Mouse (Mus musculus) stomach, embryonic 15.5 days (tissue): ENCODE measurements around the gene Gm11985. TPM values are rescaled to one million over a fixed set of nuclear protein-coding genes. Genes with fewer than 3 reads are reported as not detected.
A peak's percentile ranks its signal among the peaks of the same experiment; 100 is the strongest.

ENCODE experiments used
- ATAC-seq: fragments of 200-750 bp; cut with Nextera tagmentation; 2 replicates; pipeline ENCODE4 v1.8.0; 2017; ENCODE audit warnings: low read depth, moderate number of reproducible peaks, moderate TSS enrichment; ENCODE audit not compliant: insufficient read depth, low FRiP score
- H3K27ac ChIP-seq: fragments of 300-500 bp; sonication (generic); 2 replicates; pipeline ENCODE4 v1.5.1; 2015; ENCODE audit warnings: mild to moderate bottlenecking, inconsistent platforms
- H3K27me3 ChIP-seq: fragments of 300-500 bp; sonication (generic); replicated peaks from 2 replicates; pipeline ENCODE4 v1.6.1; 2015; ENCODE audit warnings: inconsistent platforms
- H3K36me3 ChIP-seq: fragments of 300-500 bp; sonication (generic); 2 replicates; pipeline ENCODE4 v1.6.1; 2015; ENCODE audit warnings: inconsistent platforms
- H3K4me1 ChIP-seq: fragments of 300-500 bp; sonication (generic); 2 replicates; pipeline ENCODE4 v1.6.1; 2015; ENCODE audit warnings: inconsistent platforms
- H3K4me2 ChIP-seq: fragments of 300-500 bp; sonication (generic); 2 replicates; pipeline ENCODE4 v1.6.1; 2015; ENCODE audit warnings: mild to moderate bottlenecking, inconsistent platforms
- H3K4me3 ChIP-seq: fragments of 300-500 bp; sonication (generic); replicated peaks from 2 replicates; pipeline ENCODE4 v1.5.1; 2015; ENCODE audit warnings: inconsistent platforms
- H3K9ac ChIP-seq: fragments of 300-500 bp; sonication (generic); 2 replicates; pipeline ENCODE4 v1.6.1; 2015; ENCODE audit warnings: inconsistent platforms
- H3K9me3 ChIP-seq: fragments of 300-500 bp; sonication (generic); 2 replicates; pipeline ENCODE4 v1.6.1; 2016; ENCODE audit warnings: inconsistent platforms
- WGBS: fragments of 180-500 bp; shearing (Covaris S2); methylation state at CpG from one replicate; pipeline ENCODE4 v1.1.7; 2015; 5-methylcytosine and 5-hydroxymethylcytosine counted together
- polyA plus RNA-seq: library from polyadenylated mRNA; unstranded; fragments of >200 nt; fragmentation: Nextera tagmentation; extraction: Ambion mirVana; gene quantifications from 2 replicates; pipeline ENCODE4 v1.2.1, GENCODE M21; 2015

Gm11985 gene
- polyA plus RNA-seq, 1 experiment from 2014 or later, result not detected

DNA sequence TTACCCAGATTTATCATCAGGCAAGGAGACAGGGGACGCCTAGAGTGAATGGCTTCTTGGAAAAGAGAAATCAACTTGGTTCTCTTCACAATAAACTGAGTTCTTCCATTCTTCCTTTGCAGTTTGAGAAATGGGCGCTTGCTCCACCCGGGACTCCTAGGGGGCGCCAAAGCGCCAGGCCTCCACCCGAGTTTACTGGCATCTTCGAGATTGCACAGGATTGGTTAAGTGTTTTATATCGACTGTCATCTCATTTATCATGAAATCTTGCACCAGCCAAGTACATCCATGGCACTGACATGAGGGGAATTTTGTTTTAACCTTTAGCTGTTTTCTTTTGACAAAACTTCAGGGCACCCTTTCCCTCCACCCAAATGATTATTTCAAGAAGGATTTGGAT, 27.3 kb upstream of the Gm11985 start:
- Histone ChIP-seq H3K4me2 (no peak overlapping the region), H3K27me3 (peaks cover 26% of the 10 kb centered on the region), H3K9me3 (no peaks in the 10 kb centered on the region), H3K4me3 (no peak overlapping the region), H3K36me3 (no peaks in the 10 kb centered on the region), H3K9ac (no peak overlapping the region), H3K27ac (no peak overlapping the region), H3K4me1 (peaks cover 18% of the 10 kb centered on the region)
- no peak for ATAC-seq
- WGBS, result 13% methylated on average over 8 of the region's 8 CpGs

GRCm38 (mm10) chr11:7214761-7215160, 26.4 kb upstream of the Gm11985 start:
- no peak overlapping the region for H3K27ac ChIP-seq
- H3K27me3 ChIP-seq, result peaks cover 26% of the 10 kb centered on the region
- peak overlapping the region; percentile 67; the same call in 1 of the 2 replicates for H3K4me3 ChIP-seq
- peak overlapping the region; percentile 97 for H3K4me2 ChIP-seq
- H3K36me3 ChIP-seq, result no peaks in the 10 kb centered on the region
- no peaks in the 10 kb centered on the region for H3K9me3 ChIP-seq
- 5% methylated on average over 14 of the region's 14 CpGs for WGBS
- no peak for ATAC-seq
- peaks cover 20% of the 10 kb centered on the region for H3K4me1 ChIP-seq
- H3K9ac ChIP-seq, result no peak overlapping the region

- Histone ChIP-seq H3K27ac (no peak overlapping the region), H3K4me2 (peak overlapping the region; percentile 97), H3K9ac (no peak overlapping the region), H3K36me3 (no peaks in the 10 kb centered on the region), H3K27me3 (peaks cover 26% of the 10 kb centered on the region), H3K9me3 (no peaks in the 10 kb centered on the region), H3K4me3 (peak overlapping the region; percentile 67), H3K4me1 (peaks cover 20% of the 10 kb centered on the region)
- 3% methylated on average over 12 of the region's 12 CpGs for WGBS
- ATAC-seq, result no peak
Observed at GRCm38 (mm10) chr11:7214342-7214660, 25.9 kb upstream of the Gm11985 start.

GRCm38 (mm10) chr11:7213501-7214341, 25.4 kb upstream of the Gm11985 start, which contains the start of gene Igfbp3:
Gene Igfbp3 (minus strand): TSS chr11:7213923.
- Histone ChIP-seq H3K9me3 (no peaks in the 10 kb centered on the region), H3K4me1 (peaks cover 20% of the 10 kb centered on the region), H3K4me2 (peak within 1 kb of the TSS; percentile 97), H3K4me3 (peak within 1 kb of the TSS; percentile 67), H3K9ac (peak within 1 kb of the TSS; percentile 37), H3K27ac (peak within 1 kb of the TSS; percentile 59; the same call in 1 of the 2 replicates), H3K36me3 (no peaks in the 10 kb centered on the region), H3K27me3 (peaks cover 26% of the 10 kb centered on the region)
- WGBS, result under 1% methylated on average over 98 of the region's 104 CpGs
- peak; percentile 68 for ATAC-seq

DNA sequence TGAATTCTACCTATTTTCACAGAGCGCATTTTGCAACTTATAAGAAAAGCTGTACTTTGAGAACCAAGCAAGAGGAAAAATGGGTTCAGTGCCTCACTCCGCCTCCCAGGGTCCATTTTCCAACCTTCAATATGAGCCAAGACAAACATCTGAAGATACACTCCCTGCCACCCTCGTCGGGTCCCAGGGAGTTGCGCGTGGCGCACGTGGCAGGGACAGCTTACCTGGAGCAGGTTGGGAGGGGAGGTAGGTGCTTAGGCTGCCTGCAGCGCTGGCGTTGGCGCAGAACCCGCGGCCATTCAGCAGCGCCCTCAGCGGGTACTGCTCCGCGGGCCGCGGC, 24.8 kb upstream of the Gm11985 start:
- H3K9me3 ChIP-seq, result no peaks in the 10 kb centered on the region
- WGBS, result 3% methylated on average over 19 of the region's 19 CpGs
- no peak for ATAC-seq
- H3K9ac ChIP-seq, result peak overlapping the region; percentile 37
- peaks cover 26% of the 10 kb centered on the region for H3K27me3 ChIP-seq
- no peaks in the 10 kb centered on the region for H3K36me3 ChIP-seq
- peak overlapping the region; percentile 67 for H3K4me3 ChIP-seq
- 0 out of 2 replicates have a peak overlapping the region, but pooled peaks have one; percentile 28 for H3K27ac ChIP-seq
- H3K4me2 ChIP-seq, result peak overlapping the region; percentile 97
- H3K4me1 ChIP-seq, result peaks cover 20% of the 10 kb centered on the region

GRCm38 (mm10) chr11:7212126-7212798, 23.9 kb upstream of the Gm11985 start:
- H3K27ac ChIP-seq, result no peak overlapping the region
- H3K27me3 ChIP-seq, result peaks cover 26% of the 10 kb centered on the region
- ATAC-seq, result no peak
- H3K9me3 ChIP-seq, result no peaks in the 10 kb centered on the region
- H3K4me2 ChIP-seq, result peak overlapping the region; percentile 97
- H3K4me1 ChIP-seq, result peaks cover 20% of the 10 kb centered on the region
- H3K9ac ChIP-seq, result no peak overlapping the region
- peak overlapping the region; percentile 67 for H3K4me3 ChIP-seq
- WGBS, result 20% methylated on average over 17 of the region's 17 CpGs
- H3K36me3 ChIP-seq, result no peaks in the 10 kb centered on the region

- peaks cover 26% of the 10 kb centered on the region for H3K27me3 ChIP-seq
- peaks cover 20% of the 10 kb centered on the region for H3K4me1 ChIP-seq
- H3K9ac ChIP-seq, result no peak overlapping the region
- no peaks in the 10 kb centered on the region for H3K9me3 ChIP-seq
- ATAC-seq, result no peak
- no peak overlapping the region for H3K4me3 ChIP-seq
- WGBS, result 24% methylated on average over 9 of the region's 9 CpGs
- no peak overlapping the region for H3K27ac ChIP-seq
- H3K36me3 ChIP-seq, result no peaks in the 10 kb centered on the region
- H3K4me2 ChIP-seq, result no peak overlapping the region
Observed at GRCm38 (mm10) chr11:7211211-7211610, 22.8 kb upstream of the Gm11985 start.

GRCm38 (mm10) chr11:7210343-7210742, 22.0 kb upstream of the Gm11985 start:
- H3K27me3 ChIP-seq, result peaks cover 26% of the 10 kb centered on the region
- H3K4me2 ChIP-seq, result no peak overlapping the region
- H3K9me3 ChIP-seq, result no peaks in the 10 kb centered on the region
- ATAC-seq, result no peak
- WGBS, result 15% methylated on average over 6 of the region's 6 CpGs
- no peak overlapping the region for H3K4me3 ChIP-seq
- no peak overlapping the region for H3K9ac ChIP-seq
- H3K4me1 ChIP-seq, result peaks cover 20% of the 10 kb centered on the region
- H3K27ac ChIP-seq, result no peak overlapping the region
- no peaks in the 10 kb centered on the region for H3K36me3 ChIP-seq

DNA sequence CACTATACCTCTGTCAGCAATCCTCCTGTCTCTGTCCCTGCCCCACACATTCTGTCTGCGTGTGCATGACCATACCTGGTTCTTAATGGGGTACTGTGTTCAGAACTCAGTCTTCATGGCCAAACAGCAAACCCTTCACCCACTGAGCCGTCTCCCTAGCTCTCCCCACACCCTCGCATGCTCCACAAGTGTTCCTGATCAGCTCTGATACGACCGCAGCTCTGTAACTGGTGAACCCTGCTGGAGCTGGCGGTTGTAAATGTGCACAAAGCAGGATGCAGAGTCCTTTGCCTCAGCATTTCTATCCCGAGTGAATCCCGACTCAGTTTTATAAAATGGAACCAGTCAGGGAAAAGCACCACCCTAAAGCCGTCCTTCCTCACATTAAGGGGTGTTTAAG, 15.5 kb upstream of the Gm11985 start:
- H3K27ac ChIP-seq, result no peak overlapping the region
- 89% methylated on average over 9 of the region's 9 CpGs for WGBS
- H3K9ac ChIP-seq, result no peak overlapping the region
- no peaks in the 10 kb centered on the region for H3K27me3 ChIP-seq
- ATAC-seq, result no peak
- no peak overlapping the region for H3K4me3 ChIP-seq
- no peaks in the 10 kb centered on the region for H3K4me1 ChIP-seq
- no peaks in the 10 kb centered on the region for H3K9me3 ChIP-seq
- no peak overlapping the region for H3K4me2 ChIP-seq
- no peaks in the 10 kb centered on the region for H3K36me3 ChIP-seq

DNA sequence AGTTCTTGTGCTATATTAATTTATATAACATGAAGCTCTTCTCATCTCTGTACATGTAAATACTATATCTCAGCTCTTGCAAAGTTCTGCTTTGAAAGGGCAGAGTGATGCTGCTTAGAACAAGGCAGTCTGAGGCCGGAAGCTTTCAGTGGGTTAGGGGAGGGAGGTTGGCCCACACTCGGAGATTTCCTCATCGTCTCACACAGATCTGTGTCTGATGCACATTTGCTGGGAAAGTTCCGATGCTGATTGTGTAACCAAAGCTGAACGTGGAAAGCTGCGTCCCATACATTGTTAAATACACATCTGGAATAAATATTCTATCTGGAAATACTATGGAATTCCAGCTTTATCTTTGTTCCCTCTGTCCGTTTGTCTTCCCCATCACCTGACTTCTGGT, 13.8 kb upstream of the Gm11985 start:
- no peak overlapping the region for H3K9ac ChIP-seq
- no peak for ATAC-seq
- H3K4me2 ChIP-seq, result no peak overlapping the region
- H3K4me1 ChIP-seq, result 0 out of 2 replicates have a peak, but pooled peaks cover 5% of the 10 kb centered on the region
- no peak overlapping the region for H3K4me3 ChIP-seq
- 65% methylated on average over 7 of the region's 7 CpGs for WGBS
- no peak overlapping the region for H3K27ac ChIP-seq
- H3K27me3 ChIP-seq, result no peaks in the 10 kb centered on the region
- no peaks in the 10 kb centered on the region for H3K9me3 ChIP-seq
- H3K36me3 ChIP-seq, result no peaks in the 10 kb centered on the region

GRCm38 (mm10) chr11:7200393-7200783, 12.0 kb upstream of the Gm11985 start:
- H3K27ac ChIP-seq, result no peak overlapping the region
- no peak overlapping the region for H3K4me3 ChIP-seq
- H3K9ac ChIP-seq, result no peak overlapping the region
- no peak for ATAC-seq
- H3K36me3 ChIP-seq, result no peaks in the 10 kb centered on the region
- no peaks in the 10 kb centered on the region for H3K9me3 ChIP-seq
- 74% methylated on average over 9 of the region's 9 CpGs for WGBS
- no peak overlapping the region for H3K4me2 ChIP-seq
- H3K4me1 ChIP-seq, result 0 out of 2 replicates have a peak, but pooled peaks cover 5% of the 10 kb centered on the region
- H3K27me3 ChIP-seq, result no peaks in the 10 kb centered on the region

DNA sequence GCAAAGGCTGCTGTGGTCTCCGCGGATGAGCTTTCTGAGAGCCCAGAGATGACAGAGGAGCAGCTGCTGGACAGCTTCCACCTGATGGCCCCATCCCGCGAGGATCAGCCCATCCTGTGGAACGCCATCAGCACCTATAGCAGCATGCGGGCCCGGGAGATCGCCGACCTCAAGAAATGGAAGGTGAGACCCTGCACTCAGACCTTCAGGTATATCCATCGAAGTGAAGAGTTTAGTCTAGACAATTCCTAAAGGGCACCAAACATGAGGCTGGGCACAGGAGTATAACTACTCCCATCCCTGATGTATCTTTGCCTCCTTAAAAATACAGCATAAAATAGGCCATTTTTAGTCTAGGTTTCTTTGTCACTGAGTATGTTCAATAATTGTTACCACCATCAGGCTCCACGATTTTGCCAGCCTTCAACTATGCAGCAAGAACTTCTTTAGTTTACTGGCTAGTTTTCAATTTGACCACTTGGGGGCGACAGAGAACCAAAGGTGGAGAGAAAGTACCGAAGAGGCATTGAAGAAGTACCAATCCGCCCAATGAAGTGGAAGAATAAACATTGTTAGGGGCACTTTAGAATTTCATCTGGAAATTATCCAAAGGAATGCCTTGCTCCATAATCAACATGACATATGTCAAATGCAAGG, 11.5 kb upstream of the Gm11985 start:
- no peak overlapping the region for H3K4me2 ChIP-seq
- H3K4me3 ChIP-seq, result no peak overlapping the region
- H3K9ac ChIP-seq, result no peak overlapping the region
- WGBS, result 50% methylated on average over 14 of the region's 14 CpGs
- no peaks in the 10 kb centered on the region for H3K9me3 ChIP-seq
- ATAC-seq, result no peak
- no peaks in the 10 kb centered on the region for H3K36me3 ChIP-seq
- H3K27ac ChIP-seq, result no peak overlapping the region
- 0 out of 2 replicates have a peak, but pooled peaks cover 5% of the 10 kb centered on the region for H3K4me1 ChIP-seq
- H3K27me3 ChIP-seq, result no peaks in the 10 kb centered on the region
